Mouse (Mus musculus) layer of hippocampus, postnatal 36 days (tissue): Measurements from ENCODE around the gene Stat3. TPM values are rescaled to one million over a fixed set of nuclear protein-coding genes. Genes with fewer than 3 reads are reported as not detected.

Experiments used
- DNase-seq, 2 experiments: peaks; one replicate each; pipeline ENCODE4 v3.0.0; 2022
- total RNA-seq, 2 experiments: library from RNA; stranded (reverse); gene quantifications; 2 replicates each; pipeline ENCODE4 v1.2.3; 2021

Gene Stat3
- total RNA-seq, 2 experiments from 2014 or later: 34.2 to 44.7 TPM

DNA sequence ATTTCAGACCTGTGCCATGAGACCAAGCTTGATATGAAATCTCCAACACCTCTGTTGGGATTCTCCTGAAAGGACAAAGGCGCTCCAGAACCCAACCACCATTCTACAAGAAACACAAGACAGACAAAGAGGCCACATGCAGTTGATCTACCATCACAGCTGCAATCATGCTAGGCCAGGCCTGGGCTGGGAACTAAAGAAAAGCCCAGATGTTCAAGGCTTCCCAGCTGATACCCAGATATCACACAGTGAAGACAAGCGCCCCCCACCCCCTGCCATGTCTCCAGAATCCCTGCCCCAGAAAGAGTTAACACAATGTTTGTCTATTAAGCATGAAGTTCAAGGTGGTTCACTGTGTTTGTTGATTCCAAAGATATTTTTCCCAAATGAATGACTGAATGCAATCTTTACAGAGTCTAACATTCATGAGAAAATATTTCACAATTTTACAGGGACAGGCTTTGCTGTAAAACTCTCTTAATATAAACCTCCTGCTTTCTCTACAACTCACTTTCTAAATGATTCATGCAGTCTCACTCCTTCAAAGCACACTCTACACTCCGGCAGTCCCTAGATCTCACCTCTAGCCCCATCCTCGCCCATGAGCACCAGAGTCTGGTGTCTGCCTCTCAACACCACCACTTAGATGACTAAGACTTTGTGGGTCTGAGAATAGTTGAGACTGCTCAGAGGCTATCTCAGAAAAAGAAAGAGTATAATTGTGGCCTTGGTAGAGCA is 18.3 kb downstream of the Stat3 start:
- no peak for DNase-seq

DNA sequence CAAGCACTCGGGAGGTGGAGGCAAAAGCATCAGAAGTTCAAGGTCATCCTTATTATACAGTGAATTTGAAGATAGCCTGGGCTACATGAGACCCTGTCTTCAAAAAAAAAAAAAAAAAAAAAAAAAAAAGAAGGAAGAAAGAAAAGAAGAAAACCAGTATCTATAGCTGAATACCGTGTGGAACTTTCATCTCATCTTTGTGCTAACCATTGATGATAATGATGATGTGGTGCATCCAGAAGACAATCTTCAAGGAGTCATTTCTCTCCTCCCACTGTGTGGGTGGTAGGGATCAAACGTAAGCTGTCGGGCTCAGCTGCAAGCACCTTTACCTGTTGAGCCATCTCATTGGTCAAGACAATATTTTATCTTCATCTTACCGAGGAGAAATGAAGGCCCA is 21.3 kb downstream of the Stat3 start:
- no peak for DNase-seq

DNA sequence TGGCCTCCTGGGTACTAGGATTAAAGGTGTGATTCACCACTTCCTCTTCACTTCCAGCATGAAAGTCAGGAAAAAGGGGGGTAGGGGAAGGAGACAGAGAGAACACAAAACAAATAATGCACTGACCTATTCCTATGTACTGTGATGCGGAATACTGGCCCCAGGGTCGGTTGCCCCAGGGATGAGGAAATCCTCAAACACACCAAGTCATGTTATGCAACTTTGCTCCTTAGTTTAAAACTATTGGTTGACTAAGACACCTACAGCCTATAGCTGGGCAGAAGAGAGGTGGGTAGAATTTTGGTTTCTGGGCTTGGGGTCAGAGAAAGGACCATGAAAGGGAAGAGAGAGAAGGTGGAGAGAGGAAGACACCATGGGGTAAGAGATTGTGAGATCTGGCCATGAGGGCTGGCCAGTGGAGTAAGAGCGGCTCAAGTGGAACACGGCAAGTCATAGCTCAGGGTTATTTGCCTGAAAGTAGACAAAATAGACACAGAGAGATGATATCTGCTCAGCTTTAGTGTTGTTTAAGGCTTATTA is 22.8 kb downstream of the Stat3 start:
- DNase-seq: no peak

DNA sequence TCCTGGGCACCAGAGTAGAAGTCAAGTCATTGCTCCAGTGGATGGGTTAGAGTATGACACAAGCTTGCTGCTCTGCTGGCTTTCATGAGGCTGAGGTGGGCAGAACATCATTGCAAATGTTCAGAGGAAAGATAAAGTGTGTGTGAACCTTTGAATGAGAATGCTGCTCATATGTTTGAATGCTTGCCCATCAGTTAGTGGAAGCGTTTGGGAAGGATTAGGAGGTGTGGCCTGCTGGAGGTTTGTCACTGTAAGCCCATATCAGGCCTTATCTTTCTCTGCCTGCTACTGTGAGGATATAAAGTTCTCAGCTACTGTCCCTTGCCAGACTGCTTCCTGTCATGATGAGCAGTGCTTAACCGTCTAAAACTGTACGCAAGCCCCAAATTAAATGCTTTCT is 24.3 kb downstream of the Stat3 start:
- DNase-seq: no peak

DNA sequence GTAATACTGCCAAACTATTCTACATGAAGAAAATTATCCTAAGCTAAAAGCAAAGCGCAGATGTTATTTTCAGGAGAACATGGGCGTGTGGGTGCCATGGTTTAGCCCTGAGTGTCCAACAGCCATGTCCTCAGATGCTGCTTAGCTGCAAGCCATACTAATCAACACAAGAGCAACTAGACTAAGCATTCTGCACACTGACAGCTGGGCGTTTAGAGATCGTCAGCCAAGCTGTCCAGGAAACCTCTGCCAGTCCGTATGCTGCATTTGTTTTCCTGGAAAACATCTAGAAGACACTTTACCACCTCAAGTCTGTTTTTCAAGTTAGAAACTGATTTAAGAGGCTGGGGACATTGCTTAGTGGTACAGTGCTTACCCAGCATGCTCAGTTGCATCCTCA is 24.9 kb downstream of the Stat3 start:
- DNase-seq: no peak

DNA sequence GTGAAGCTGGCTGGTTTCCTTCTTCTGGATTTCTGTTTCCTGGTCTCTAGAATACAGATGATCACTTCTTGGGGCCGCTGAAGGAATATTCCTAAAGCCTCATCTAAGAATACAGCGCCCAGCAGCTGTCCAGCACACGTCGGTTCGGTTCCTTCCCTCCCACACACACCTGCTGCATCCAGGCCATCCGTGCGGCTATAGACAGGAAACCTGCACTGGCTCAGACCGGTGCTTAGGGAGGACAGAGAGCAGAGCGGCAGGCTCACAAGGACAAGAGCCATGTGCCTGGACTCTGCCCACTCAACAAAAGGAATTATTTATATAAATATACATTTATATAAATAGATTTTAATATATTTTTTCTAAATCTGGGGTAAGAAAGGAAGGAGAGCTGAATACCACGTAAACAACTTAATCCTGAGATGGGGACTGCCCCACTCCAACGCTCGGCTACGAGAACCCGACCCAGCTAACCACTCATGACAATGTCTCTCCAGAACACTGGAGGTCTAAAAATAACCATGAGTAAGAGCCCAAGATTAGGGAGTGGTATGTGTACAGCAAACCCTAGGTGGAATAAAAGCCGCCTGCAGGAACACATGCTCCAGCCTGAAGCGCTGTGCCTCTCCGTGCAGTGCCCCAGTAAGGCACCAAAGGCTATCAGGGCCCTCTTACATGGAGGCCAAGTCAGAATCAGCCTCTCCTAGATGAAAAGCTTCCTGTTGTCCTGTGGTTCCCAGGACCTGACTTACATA is 26.8 kb downstream of the Stat3 start:
- DNase-seq: no peak

DNA sequence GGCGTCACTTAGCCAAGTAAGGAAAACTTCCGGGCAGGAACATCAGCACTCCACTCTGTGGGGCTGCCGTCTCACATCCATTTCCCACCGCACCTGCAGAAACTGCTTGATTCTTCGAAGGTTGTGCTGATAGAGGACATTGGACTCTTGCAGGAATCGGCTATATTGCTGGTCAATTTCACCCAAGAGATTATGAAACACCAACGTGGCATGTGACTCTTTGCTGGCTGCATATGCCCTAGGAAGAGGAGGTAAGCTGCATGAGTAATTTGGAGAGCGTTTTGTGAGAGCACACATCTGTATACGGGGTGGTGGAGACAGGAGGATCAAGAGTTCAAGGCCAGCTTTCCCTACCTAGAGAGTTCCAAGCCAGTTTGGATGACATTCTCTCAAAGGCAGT is 30.8 kb downstream of the Stat3 start:
- no peak for DNase-seq

DNA sequence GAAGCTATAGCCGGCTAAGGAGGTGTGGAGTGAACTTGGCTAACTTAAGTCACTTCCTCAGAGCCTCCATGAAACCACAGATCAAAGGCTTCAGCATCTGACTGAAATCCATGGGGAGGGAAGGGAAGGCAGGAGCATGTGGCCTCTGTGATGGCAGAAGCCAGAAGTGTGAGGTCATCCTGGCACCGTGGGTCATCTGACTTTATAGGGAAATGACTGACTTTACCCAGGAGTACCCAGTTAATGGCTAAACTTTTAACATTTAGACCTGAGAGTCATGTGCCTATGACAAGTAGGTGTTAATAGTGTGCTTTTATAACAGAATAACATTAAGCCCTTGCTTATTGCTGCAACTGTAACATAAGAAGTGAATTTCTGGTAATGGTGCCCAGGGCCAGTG is 31.2 kb downstream of the Stat3 start:
- no peak for DNase-seq

DNA sequence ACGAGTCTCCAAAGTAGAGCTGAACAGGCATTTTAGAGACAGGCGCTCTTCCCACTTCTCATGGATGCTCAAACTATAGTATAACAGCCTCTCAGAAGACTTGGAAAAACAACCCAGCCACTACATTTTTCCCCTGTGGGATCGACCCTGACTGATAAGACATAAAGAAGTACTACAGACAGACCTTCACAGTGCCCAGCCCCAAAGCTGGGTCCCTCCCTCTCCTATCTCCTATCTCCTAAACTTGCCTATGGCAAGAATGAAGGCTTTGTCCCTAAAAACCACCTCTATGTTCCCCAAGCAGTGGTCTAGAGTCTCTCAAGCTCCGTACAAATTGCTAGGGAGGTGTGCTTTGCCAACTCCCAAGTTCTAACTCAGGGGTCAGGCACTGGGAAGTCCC is 32.5 kb downstream of the Stat3 start:
- no peak for DNase-seq

DNA sequence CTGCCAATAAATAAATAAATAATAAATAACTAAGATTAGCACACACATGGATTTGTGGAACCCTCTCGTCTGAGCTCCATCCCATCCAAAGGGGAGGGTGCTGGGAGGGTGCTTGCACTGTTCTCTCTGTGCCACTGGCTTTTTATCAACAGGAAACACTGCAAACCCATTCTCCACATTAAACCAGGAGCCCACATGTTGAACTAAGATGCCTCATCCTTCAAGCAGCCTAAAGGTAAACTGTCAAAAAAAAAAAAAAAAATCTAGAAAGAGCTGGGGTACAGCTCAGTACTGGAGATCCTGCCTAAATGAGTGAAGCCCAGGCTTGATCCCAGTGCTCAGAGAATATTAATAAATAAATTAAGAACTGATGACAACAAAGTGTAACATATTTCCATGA is 33.4 kb downstream of the Stat3 start:
- DNase-seq: no peak

DNA sequence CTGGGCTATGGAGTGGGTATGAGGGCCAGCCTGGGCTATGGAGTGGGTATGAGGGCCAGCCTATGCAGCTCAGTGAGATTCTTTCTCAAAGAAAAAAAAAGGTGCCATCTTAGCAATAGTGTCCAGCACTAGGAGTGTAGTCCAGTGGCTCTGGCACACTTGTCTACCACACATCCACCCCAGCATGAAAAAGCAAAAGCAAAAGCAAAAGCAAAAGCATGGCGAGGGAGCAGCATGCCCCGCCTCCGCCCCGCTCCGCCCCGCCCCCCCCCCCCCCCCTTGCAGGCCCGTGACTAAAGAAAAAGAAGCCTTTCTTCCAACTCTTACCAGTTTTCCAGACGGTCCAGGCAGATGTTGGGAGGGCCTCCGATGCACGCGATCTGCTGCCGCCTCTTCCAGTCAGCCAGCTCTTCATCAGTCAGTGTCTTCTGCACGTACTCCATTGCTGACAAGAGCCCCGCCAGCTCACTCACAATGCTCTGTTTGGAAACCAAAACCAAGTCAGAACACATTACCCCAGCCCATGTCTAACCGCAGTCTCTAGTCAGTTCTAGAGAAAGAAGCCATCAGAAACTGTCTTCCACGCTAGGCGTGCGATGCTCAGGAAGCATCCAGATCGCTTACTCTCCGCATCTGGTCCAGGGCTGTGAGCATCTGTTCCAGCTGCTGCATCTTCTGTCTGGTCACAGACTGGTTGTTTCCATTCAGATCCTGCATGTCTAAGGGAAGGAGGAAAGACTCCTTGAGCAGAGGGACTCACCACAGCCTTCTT is 34.6 kb downstream of the Stat3 start:
- DNase-seq: no peak

DNA sequence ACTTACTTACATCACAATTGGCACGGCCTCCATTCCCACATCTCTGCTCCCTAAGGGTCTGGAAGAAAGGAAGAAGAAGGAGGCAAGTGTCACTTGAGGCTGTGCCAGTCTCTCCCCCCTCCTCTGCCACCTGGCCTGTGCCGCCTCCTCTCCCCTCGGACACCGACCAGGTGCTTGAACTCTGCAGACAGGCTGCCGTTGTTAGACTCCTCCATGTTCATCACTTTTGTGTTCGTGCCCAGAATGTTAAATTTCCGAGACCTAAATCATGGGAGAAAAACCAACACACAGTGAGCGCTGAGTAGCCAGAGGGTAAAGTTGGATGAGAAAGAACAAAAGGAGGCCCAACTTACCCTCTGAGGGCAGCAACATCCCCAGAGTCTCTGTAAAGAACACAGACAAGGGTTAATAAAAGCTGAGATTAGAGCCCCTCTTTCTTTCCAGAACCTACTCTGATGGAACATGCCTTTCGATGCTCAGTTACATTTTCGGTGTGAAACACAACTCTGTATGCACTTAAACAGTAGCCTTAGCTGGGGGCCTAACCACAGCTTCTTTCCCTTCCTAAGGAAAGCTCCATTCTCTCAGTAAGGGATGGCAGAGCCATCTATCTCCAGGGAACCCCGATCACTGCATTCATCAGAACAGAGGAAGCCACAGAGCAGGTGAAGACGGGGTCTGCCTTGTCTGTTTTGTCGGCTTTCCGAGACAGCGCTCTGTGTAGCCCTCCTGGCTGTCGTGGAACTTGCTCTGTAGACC is 40.7 kb downstream of the Stat3 start:
- no peak for DNase-seq

DNA sequence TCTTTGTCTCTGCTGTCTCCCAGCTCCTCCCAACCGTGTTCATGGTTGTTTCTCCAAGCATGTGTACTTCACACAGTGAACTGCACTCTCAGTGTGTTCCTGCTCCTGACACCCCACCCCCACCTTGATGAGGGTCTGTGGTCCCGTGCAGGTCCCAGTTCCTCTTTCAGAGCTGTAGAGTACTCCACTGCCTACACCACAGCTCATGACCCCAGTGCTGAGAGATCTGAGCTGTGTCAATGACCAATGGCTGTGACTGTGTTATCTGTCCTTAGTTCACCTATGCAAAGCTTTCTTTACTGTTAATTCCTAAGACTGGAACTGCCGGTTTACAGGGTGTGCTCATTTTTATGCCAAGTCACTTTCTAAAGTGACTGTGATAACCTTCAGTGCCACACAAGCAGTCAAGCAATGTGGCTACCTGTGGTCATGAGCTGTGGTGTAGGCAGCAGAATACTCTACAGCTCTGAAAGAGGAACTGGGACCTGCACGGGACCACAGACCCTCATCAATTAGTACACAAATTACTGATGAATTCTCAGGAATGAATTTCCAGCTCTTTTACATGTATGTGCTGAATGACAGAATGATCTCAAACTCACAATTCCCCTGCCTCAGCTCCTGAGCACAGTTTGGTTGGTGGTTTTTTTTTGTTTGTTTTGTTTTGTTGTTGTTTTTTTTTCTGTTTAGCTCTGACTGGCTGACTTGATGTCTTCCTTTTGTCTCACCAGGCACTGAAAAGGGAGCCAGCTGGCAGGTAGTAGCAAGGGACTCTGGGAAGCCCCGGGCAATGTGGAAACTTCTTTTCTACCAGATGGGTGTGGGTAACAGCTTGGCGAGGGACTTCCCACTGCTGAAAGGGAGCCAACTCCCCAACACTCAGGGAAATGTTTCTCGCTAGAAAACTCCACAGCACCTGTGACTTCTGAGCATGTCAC is 41.8 kb downstream of the Stat3 start:
- peak; percentile 54 to 55 for DNase-seq

DNA sequence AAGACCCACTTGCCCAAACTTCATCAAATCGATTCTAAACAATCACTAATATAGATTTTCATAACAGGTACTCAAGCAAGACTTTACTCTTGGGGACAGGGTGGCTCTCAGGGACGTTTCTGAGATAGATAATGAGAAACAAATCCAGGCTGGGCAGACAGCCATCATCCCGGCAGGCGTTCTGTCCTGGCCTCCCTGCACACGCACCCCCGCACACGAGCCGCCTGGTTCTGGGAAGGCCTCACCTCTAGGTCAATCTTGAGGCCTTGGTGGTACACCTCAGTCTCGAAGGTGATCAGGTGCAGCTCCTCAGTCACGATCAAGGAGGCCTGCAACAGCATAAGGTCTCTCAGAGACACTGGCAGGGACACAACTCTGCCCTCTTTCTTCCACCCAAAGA is 43.3 kb downstream of the Stat3 start:
- DNase-seq: no peak

DNA sequence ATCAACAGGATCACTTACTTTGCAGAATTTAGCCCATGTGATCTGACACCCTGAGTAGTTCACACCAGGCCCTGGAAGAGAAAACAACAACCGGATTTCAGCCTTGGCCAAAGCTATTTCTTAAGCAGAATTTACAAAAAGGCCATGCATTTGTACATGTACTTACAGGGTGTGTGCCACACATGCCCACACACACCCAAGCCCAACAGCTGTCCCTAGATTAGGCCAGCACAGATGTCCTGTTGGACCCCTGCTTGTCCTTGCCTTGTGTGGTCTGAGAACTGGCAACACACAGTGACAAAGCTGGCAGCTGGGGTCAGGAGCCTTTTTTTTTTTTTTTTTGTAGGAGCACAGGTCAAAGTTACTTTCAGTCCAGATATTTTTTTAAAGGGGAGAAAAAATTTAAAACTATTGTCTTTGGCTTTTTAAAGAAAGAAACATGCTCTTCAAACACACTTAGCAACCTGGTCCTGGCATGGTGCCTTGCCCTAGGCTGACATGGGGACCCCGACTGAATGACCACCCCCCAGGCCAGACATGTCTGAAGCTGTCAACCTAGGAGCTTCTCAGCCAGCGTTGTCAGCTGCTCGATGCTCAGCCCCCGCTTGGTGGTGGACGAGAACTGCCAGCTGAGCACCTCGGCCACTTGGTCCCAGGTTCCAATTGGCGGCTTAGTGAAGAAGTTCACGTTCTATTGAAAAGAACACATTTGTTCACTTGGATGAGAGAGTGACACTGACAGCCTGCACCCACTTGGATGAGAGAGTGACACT is 45.0 kb downstream of the Stat3 start:
- no peak for DNase-seq

DNA sequence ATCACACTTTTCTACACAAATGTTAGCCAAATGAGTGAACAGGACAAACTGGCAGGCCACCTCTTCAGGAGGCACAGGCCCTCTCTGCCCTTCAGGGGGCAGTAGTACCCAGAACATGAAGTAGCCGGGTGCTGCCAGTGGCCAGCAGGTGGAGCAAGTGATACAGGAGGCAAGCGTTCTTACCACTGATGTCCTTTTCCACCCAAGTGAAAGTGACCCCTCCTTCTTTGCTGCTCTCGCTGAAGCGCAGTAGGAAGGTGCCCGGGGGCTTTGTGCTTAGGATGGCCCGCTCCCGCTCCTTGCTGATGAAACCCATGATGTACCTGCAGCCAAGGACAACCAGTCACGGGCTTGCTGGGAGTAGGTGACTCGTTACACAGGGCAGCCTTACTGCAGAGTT is 45.9 kb downstream of the Stat3 start:
- DNase-seq: peak; percentile 85 to 87

DNA sequence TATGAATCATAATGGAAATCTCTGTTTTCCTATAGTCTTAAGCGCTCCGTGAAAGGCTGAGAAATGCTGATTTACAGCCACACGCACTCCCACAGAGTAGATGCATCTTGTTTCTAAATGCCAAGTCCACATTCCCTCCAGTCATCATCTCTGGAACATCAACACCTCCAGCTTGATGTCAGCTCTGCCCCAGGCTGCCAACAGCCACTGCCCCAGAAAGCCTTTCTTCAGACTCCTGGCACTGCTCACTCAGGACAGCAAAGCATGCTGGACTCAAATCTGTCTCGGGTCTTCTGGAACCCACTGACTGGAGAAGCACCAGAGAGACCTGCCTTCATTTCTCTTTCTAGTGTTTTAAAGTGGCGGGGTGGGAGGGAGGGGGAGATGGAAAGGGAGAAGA is 46.9 kb downstream of the Stat3 start:
- DNase-seq: no peak

DNA sequence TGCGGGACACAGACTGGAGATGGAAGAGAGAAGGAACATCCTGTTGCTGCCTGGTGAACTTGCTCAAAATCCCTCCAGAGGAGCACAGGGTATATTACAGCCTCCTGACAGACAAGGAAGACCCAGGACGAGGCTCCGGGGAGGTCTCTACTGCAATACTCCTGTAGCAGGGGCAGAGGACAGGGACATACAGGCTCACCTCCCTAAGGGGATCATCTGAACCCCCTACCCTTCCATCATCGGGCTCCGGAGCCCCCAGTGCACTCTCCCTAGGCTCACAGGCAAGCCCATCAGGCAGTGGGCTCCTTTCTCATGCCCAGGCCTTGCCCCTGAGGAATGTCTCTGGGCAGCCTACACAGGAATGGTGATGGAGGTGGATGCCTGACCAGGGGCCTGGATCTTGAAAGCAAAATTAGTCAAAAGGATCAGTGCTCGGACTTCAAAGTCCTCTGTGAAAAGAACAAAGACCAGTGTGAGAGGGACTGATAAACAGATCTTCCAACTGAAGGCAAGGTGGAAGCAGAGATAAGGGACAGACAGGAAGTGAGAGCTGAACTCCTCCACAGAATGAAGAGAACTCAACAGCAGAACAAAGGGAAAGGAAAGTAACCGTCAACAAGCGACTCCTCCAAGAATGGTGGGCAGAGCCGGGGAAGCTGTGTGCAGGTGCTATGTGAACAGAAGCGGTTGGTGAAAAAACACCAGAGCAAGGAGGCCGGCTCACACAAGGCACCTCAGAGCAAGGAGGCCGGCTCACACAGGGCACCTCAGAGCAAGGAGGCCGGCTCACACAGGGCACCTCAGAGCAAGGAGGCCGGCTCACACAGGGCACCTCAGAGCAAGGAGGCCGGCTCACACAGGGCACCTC is 47.9 kb downstream of the Stat3 start:
- no peak for DNase-seq

DNA sequence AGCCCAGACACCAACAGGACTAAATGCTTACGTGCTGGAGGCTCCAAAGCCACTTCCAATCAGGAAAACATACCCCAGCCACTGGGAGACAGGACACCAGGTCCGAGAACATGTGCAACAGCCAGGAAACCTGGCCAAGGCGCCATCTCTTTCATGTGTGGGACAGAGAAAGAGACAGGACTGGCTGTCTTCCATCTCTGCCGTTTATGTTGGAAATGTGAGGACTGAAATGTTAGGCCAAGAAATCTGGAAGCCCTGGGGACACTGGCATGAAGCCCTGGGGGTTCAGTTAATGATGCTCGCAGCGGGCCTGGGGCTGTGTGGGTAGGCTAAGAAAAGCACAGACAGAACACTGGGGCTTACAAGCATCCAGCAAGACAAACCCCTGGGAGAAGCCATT is 48.9 kb downstream of the Stat3 start:
- no peak for DNase-seq
